8 mouse cellular contexts compared by ENCODE assay signal in the genomic region with DNA sequence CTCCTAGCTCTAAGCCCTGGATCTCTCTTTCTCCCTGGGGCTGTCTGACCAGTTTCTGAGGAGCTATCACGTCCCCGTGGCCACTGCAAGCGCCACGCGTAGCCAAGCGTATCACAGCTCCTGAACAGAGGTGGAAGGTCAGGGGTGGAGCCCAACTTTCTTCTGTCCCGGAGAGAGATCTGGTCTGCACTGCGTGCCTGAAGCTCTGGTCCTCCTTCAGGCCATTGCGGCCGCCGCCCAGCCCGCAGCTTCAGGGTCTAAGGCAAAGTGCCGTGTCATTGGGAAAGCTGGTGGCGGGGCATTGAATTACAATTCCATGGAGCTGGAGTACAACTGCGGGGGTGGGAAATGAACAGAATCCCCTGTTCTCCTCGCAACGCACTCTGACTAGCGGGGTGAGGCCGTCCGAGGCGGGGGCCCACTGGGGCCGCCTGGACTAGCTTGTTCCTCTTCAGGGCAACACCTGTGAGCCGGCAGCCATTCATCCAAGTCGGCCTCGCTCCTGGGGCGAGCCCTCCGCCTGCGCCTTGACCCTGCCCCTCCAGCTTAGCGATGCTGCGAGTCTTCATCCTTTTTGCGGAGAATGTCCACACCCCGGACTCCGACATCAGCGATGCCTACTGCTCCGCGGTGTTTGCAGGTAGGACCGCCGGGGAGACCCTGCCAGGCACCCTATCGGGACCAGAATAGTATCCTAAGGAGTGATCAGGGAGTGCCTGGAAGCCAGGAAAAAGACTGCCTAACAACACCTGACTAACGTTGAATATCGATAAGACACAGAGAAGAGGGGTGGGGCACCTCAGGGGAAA. TPM values are rescaled to one million over a fixed set of nuclear protein-coding genes. Genes with fewer than 3 reads are reported as not detected.
DNase-seq lines count a peak whose midpoint lies in the region; ATAC-seq and TF ChIP-seq lines count a peak whose summit lies in the region.

A gene (plus strand): TSS at position 228 of the 809 bp plus-strand sequence.

- no peaks in the 10 kb centered on the region for H3K27me3 ChIP-seq in cerebellum, adult 2 months (ENCODE audit: control insufficient read depth, insufficient read depth, low read length)
- H3K27me3 ChIP-seq in hindbrain, embryonic 11.5 days (ENCODE audit: control insufficient read depth, insufficient read depth, low read length) = peaks cover 2% of the 10 kb centered on the region
- H3K27me3 ChIP-seq in limb, embryonic 13.5 days = peaks cover 24% of the 10 kb centered on the region

- H3K9me3 ChIP-seq in hindbrain, embryonic 11.5 days (ENCODE audit: control insufficient read depth, low read length) = no peaks in the 10 kb centered on the region
- no peaks in the 10 kb centered on the region for H3K9me3 ChIP-seq in limb, embryonic 13.5 days

- ATAC-seq in hindbrain, embryonic 11.5 days (ENCODE audit: low FRiP score) = peak; percentile 48; the same call in 1 of the 2 replicates
- ATAC-seq in limb, embryonic 13.5 days (ENCODE audit: low FRiP score, low read depth) = peak; percentile 64; the same call in 1 of the 2 replicates

- peaks cover 3% of the 10 kb centered on the region for H3K4me1 ChIP-seq in cerebellum, adult 2 months (ENCODE audit: control insufficient read depth, insufficient read depth, low read length)
- peaks cover 10% of the 10 kb centered on the region; the same call in 1 of the 2 replicates for H3K4me1 ChIP-seq in hindbrain, embryonic 11.5 days (replicated peaks; ENCODE audit: control insufficient read depth, insufficient read depth, low read length)
- H3K4me1 ChIP-seq in limb, embryonic 13.5 days = peaks cover 28% of the 10 kb centered on the region

- peak within 1 kb of the TSS; percentile 52; the same call in 1 of the 2 replicates for H3K9ac ChIP-seq in hindbrain, embryonic 11.5 days (ENCODE audit: low read depth, low read length)
- peak within 1 kb of the TSS; percentile 58 for H3K9ac ChIP-seq in limb, embryonic 13.5 days

- H3K36me3 ChIP-seq in hindbrain, embryonic 11.5 days (ENCODE audit: control insufficient read depth, insufficient read depth, low read length) = no peaks in the 10 kb centered on the region
- H3K36me3 ChIP-seq in limb, embryonic 13.5 days = no peaks in the 10 kb centered on the region

- no peak for TF ChIP-seq CTCF in cerebellum, adult 2 months (IDR thresholded peaks at IDR 0.05; ENCODE audit: borderline replicate concordance, insufficient read depth, low read depth, low read length)

- no peak within 1 kb of the TSS for H3K27ac ChIP-seq in cerebellum, adult 2 months (ENCODE audit: insufficient read depth, low read length)
- H3K27ac ChIP-seq in hindbrain, embryonic 11.5 days (ENCODE audit: low read depth, low read length) = no peak within 1 kb of the TSS
- H3K27ac ChIP-seq in limb, embryonic 13.5 days = no peak within 1 kb of the TSS

- peak within 1 kb of the TSS; percentile 16 for H3K4me3 ChIP-seq in cerebellum, adult 2 months (replicated peaks; ENCODE audit: insufficient read depth, low read depth, low read length)
- peak within 1 kb of the TSS; percentile 30 for H3K4me3 ChIP-seq in hindbrain, embryonic 11.5 days (ENCODE audit: low read depth, low read length)
- peak within 1 kb of the TSS; percentile 46 for H3K4me3 ChIP-seq in limb, embryonic 13.5 days

- TF ChIP-seq POLR2A in cerebellum, adult 2 months (IDR thresholded peaks at IDR 0.05; ENCODE audit: borderline replicate concordance, insufficient read depth, low read length) = no peak

- 1% methylated on average over 41 of the region's 41 CpGs for WGBS in cerebellum, adult 2 months
- 1% methylated on average over 40 of the region's 41 CpGs for WGBS in hindbrain, embryonic 11.5 days
- WGBS in limb, embryonic 13.5 days = under 1% methylated on average over 41 of the region's 41 CpGs

- peak within 1 kb of the TSS; percentile 74 for H3K4me2 ChIP-seq in hindbrain, embryonic 11.5 days (replicated peaks; ENCODE audit: low read depth, low read length)
- H3K4me2 ChIP-seq in limb, embryonic 13.5 days (replicated peaks) = peak within 1 kb of the TSS; percentile 81

- DNase-seq in cerebellum, adult 2 months = peak; percentile 8 to 13
- no peak for DNase-seq in cerebellum, adult 11-12 months
- peak; percentile 64 for DNase-seq in adrenal gland, postnatal 10 days
- DNase-seq in gastrocnemius, adult 18-20 months (ENCODE audit: low spot score) = peak; percentile 55
- DNase-seq in hindbrain, embryonic 11.5 days (ENCODE audit: low spot score) = peak; percentile 67
- DNase-seq in neural tube, embryonic 10.5 days (ENCODE audit: extremely low spot score, low spot score) = peak; percentile 64
- DNase-seq in left cerebral cortex, adult 11 months (ENCODE audit: low spot score) = no peak

RNA-seq across cellular contexts. Expression of the gene that starts here (rescaled TPM):
- polyA plus RNA-seq in cerebellum, adult 2 months (2012; rRNA removed) = 4.7 and 5.9 TPM in 2 replicates
- total RNA-seq in adrenal gland, postnatal 10 days (2021) = 10 to 100 TPM; 35.0 to 51.6 TPM
- total RNA-seq in gastrocnemius, adult 18-20 months (2021) = 10 to 100 TPM; 71.9 to 75.9 TPM
- 4.9 and 5.6 TPM in 2 replicates for polyA plus RNA-seq in hindbrain, embryonic 11.5 days (2014; fragmentation: Nextera tagmentation; extraction: Ambion mirVana)
- polyA plus RNA-seq in limb, embryonic 13.5 days (2015; fragmentation: Nextera tagmentation; extraction: Ambion mirVana) = 8.3 and 10.2 TPM in 2 replicates

Comparison
In these comparisons a context has a peak if more than half of its experiments do, and no peak if none do; other contexts are left out.
1. DNase-seq: peak in cerebellum, adult 2 months (2 of 2), adrenal gland, postnatal 10 days (single experiment), gastrocnemius, adult 18-20 months (single experiment), hindbrain, embryonic 11.5 days (single experiment) and neural tube, embryonic 10.5 days (single experiment); none in cerebellum, adult 11-12 months (single experiment) and left cerebral cortex, adult 11 months (single experiment).
2. Peak in every context shown above with its lines, with median percentiles within 50 percentile points of each other: H3K4me3 ChIP-seq.